Comparison of ENCODE assay signal across 26 mouse cellular contexts in the genomic region with DNA sequence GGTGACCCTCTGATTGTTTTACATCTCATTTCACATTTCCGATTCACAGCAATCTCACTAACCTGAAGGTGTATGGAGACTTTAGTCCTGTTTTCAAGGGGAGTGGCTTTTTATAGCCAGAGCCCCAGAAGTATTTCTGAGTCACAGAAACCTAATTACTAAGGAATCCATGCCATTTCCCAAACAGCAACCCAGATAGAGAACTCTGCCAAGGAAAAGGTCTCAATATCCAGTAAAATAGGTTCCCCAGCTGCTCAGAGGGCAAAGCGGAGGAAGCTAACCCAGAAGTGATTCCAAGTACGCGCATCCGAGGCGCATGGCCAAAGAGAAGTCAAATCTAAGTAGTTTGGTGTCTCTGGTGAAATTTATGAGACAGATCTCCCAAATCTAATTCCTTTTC.
"Had no signal": no experiment of that assay in that cellular context is flagged by ENCODE, and none has a peak within 500 bp of the region (broad histone marks: within the 10 kb centered on the region; RNA-seq: fewer than 3 reads in every experiment).

No protein-coding gene starts in this region.

- ATAC-seq: inflammation-experienced regulatory T-cells, adult 6 months; intestine, embryonic 15.5 days; intestine, postnatal 0 days had no signal

- H3K9me3 ChIP-seq: heart, embryonic 10.5 days; heart, embryonic 13.5 days; heart, embryonic 15.5 days; hindbrain, embryonic 13.5 days; hindbrain, embryonic 15.5 days; intestine, embryonic 15.5 days; limb, embryonic 10.5 days; limb, embryonic 12.5 days; liver, embryonic 13.5 days; liver, embryonic 15.5 days had no signal

- H3K27me3 ChIP-seq: heart, embryonic 13.5 days; heart, embryonic 15.5 days; hindbrain, embryonic 13.5 days; hindbrain, embryonic 15.5 days; intestine, embryonic 15.5 days; liver, embryonic 13.5 days; liver, embryonic 15.5 days had no signal

- H3K27ac ChIP-seq: gastrocnemius, adult 2 months; heart, embryonic 10.5 days; heart, embryonic 13.5 days; heart, embryonic 15.5 days; hindbrain, embryonic 13.5 days; hindbrain, embryonic 15.5 days; intestine, embryonic 15.5 days; layer of hippocampus, adult 2 months; limb, embryonic 10.5 days; limb, embryonic 12.5 days; liver, embryonic 13.5 days; liver, embryonic 15.5 days had no signal

- H3K4me1 ChIP-seq: intestine, embryonic 15.5 days; limb, embryonic 12.5 days; liver, embryonic 13.5 days; liver, embryonic 15.5 days had no signal

- DNase-seq: gastrocnemius, adult 2 months; gastrocnemius, postnatal 10 days; gastrocnemius, postnatal 25 days; heart, adult 18-20 months; heart, postnatal 14 days; heart, postnatal 36 days; kidney, adult 18-20 months; kidney, adult 8-10 months; kidney, postnatal 10 days; kidney, postnatal 25 days; kidney, postnatal 4 days; liver; liver, embryonic 13.5 days had no signal

- H3K9ac ChIP-seq: heart, embryonic 13.5 days; heart, embryonic 15.5 days; hindbrain, embryonic 13.5 days; hindbrain, embryonic 15.5 days; intestine, embryonic 15.5 days; limb, embryonic 12.5 days; liver, embryonic 13.5 days; liver, embryonic 15.5 days had no signal

- H3K4me3 ChIP-seq: gastrocnemius, adult 2 months; heart, embryonic 10.5 days; heart, embryonic 13.5 days; heart, embryonic 15.5 days; hindbrain, embryonic 13.5 days; hindbrain, embryonic 15.5 days; intestine, embryonic 15.5 days; layer of hippocampus, adult 2 months; limb, embryonic 10.5 days; limb, embryonic 12.5 days; liver, embryonic 13.5 days; liver, embryonic 15.5 days had no signal

- H3K36me3 ChIP-seq: heart, embryonic 10.5 days; heart, embryonic 13.5 days; heart, embryonic 15.5 days; hindbrain, embryonic 13.5 days; hindbrain, embryonic 15.5 days; intestine, embryonic 15.5 days; limb, embryonic 10.5 days; limb, embryonic 12.5 days; liver, embryonic 13.5 days; liver, embryonic 15.5 days had no signal

- H3K4me2 ChIP-seq: heart, embryonic 13.5 days; heart, embryonic 15.5 days; hindbrain, embryonic 13.5 days; hindbrain, embryonic 15.5 days; intestine, embryonic 15.5 days; limb, embryonic 12.5 days; liver, embryonic 11.5 days; liver, embryonic 13.5 days; liver, embryonic 15.5 days had no signal
